Mouse (Mus musculus) myocyte (in vitro differentiated cells): Measurements from ENCODE around the gene Hist1h3i.
"Not testable (repeated sequence)": the region's sequence is repeated elsewhere in the genome, so short reads cannot be mapped to it uniquely, and the experiment has no call there.

ENCODE experiments used
- MAX ChIP-seq: IDR thresholded peaks from one replicate; pipeline ENCODE4 v1.6.1; 2011; ENCODE audit warnings: low read depth, mild to moderate bottlenecking, control low read depth
- POLR2A ChIP-seq: IDR thresholded peaks from one replicate; pipeline ENCODE4 v1.6.1; 2011; ENCODE audit warnings: low read depth, mild to moderate bottlenecking, control low read depth, moderate library complexity; ENCODE audit not compliant: insufficient read length
- TCF12 ChIP-seq: IDR thresholded peaks from one replicate; pipeline ENCODE4 v1.6.1; 2011; ENCODE audit warnings: mild to moderate bottlenecking, control low read depth; ENCODE audit not compliant: poor library complexity, insufficient read depth, severe bottlenecking
- USF1 ChIP-seq: IDR thresholded peaks from one replicate; pipeline ENCODE4 v1.6.1; 2011; ENCODE audit warnings: low read depth, mild to moderate bottlenecking, control low read depth, moderate library complexity

- not testable (repeated sequence) for TF ChIP-seq POLR2A, USF1, MAX, TCF12
These were observed 28.4 kb upstream of the Hist1h3i start, which contains the start of gene Hist1h4m for GRCm38 (mm10) chr13:21811539-21811938.
